Mouse (Mus musculus) adipocyte (in vitro differentiated cells): ENCODE results near the gene Sphkap.

Source experiments
- DNase-seq: peaks from one replicate; pipeline ENCODE4 v3.0.0-alpha.2; 2016; ENCODE audit warnings: low spot score

The Sphkap gene

GRCm38 (mm10) chr1:83285866-83286265, 122.1 kb downstream of the Sphkap start:
- DNase-seq: no peak

- DNase-seq: no peak
Observed at GRCm38 (mm10) chr1:83277044-83277443, 131.0 kb downstream of the Sphkap start.

GRCm38 (mm10) chr1:83276637-83277036, 131.4 kb downstream of the Sphkap start:
- no peak for DNase-seq

- DNase-seq: no peak
Observed at GRCm38 (mm10) chr1:83251746-83252145, 156.3 kb downstream of the Sphkap start.

GRCm38 (mm10) chr1:83248235-83248746, 159.7 kb downstream of the Sphkap start:
- DNase-seq: no peak

GRCm38 (mm10) chr1:83227946-83228345, 180.1 kb downstream of the Sphkap start:
- DNase-seq: no peak

GRCm38 (mm10) chr1:83224423-83224960, 183.5 kb downstream of the Sphkap start:
- DNase-seq: no peak

GRCm38 (mm10) chr1:83223072-83223471, 184.9 kb downstream of the Sphkap start:
- DNase-seq: no peak

- DNase-seq: no peak
Observed at GRCm38 (mm10) chr1:83218260-83218659, 189.7 kb downstream of the Sphkap start.

- DNase-seq: no peak
Observed at GRCm38 (mm10) chr1:83209981-83210380, 198.0 kb downstream of the Sphkap start.
